Mouse (Mus musculus): ENCODE results near the gene Shroom3.

Shroom3 gene

DNA sequence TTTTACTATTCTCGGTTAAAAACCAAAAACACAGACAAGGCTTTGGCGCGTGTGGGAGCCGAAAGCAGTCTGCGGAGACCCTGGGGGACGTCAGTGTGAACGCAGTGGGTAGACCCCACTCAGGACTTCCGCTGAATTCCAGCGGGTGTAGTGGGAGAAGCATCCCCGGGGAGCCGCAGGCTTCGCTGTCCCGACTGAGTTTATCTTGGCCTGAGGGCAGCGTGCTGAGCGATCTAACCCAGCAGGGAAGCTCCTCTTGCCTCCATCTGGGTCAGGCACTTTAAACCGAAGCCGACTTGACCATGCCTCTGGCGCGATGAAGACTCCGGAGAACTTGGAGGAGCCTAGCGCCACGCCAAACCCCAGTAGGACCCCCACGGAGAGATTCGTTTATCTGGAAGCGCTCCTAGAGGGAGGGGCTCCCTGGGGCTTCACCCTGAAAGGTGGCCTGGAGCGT, at the start of gene Shroom3:
TSS of gene Shroom3 (plus strand) at position 85 of the 457 bp plus-strand sequence.
- no peak for DNase-seq (ENCODE audit: extremely low spot score, low read depth, low spot score)

DNA sequence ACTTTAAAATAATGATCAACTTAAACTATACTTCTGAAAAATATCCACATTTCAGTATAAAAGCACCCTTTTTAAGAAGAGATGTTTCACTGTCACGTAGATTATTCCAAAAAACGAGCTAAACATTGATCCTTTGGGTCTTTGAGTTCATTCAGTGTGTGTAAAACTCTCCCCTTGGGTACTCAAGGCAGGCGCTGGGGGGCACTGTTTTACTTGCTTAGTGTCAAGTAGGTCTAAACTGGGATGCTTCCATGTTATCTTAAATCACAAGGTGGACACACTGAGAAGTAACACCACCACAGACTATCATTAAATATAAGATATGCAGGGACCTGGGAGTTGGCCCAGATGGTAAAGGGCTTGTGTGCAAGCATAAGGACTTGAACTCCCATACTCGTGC, 49.7 kb upstream of the Shroom3 start:
- DNase-seq (ENCODE audit: extremely low spot score, low read depth, low spot score), result no peak

DNA sequence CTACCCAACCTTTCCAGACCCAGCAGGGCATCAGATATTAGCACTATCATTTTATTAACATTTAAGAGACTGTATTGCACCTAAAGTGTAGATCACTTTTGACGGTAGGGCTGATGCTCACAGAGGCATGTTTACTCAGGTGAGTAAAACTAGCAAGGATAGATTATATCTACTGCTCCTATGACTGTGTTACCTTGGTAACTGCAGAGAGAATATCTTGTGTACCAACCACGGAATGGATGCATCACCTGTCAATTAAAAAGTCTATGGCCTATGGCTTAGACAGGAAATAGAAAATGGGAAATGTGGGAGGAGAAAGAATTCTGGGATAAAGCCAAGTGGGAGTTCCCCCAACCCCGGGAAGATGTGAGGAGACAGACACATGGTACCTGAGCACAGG, 48.3 kb upstream of the Shroom3 start:
- DNase-seq (ENCODE audit: extremely low spot score, low read depth, low spot score), result no peak

DNA sequence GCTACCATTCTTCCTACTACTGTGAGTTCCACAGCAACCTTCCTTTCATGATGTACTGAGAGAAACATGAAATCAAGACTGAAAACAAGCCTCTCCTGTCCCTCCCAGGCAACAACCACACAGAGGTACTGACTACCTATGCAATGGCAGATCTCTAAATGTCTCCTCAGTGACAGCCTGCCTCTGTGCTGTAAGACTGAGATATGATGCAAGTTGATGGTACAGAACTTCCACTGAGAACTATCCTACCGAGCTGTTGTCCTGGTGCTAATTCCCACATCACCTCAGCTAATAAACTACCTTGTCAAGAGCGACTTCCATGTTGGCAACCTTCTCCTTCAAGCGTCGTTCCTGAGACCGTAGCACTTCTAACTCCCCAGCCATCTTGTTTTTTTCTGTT, 47.3 kb upstream of the Shroom3 start:
- DNase-seq (ENCODE audit: extremely low spot score, low read depth, low spot score), result no peak

DNA sequence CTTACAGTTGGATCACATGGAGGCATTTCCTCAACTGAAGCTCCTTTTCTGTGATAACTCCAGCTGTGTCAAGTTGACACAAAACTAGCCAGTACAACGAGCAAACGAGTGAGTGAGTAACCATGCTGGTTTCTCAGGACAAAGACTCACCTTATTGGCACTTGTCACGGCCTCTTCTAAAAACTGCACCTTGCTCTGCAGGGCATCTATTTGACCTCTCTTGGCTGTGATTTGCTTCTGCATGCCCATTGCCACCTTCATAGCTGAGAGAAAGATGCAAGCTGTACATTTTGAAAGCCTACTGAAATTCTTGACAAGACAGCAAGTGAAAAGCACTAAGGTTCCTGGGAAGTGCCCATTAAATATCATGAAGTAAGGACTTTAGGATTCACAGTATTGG, 42.4 kb upstream of the Shroom3 start:
- DNase-seq (ENCODE audit: extremely low spot score, low read depth, low spot score), result no peak

DNA sequence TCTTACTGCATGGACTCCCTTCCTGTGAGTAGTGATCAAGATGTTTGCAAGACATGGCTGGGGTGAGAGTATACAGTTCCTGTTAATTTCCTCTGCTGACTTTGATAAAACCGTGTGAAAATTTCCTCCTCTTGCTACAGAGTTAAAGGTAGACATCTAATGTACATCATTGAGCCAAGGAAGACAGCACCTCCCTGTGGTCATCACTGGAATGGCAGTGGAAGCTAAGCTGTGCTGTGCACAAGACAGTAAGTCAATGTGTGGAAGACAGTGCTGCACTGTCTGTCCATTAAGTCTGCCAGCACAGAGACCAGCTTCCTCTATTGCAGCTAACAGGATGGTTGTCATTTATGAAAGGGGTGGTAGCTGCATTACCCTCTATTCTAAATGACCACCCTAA, 27.0 kb upstream of the Shroom3 start:
- DNase-seq (ENCODE audit: extremely low spot score, low read depth, low spot score), result peak; percentile 46

DNA sequence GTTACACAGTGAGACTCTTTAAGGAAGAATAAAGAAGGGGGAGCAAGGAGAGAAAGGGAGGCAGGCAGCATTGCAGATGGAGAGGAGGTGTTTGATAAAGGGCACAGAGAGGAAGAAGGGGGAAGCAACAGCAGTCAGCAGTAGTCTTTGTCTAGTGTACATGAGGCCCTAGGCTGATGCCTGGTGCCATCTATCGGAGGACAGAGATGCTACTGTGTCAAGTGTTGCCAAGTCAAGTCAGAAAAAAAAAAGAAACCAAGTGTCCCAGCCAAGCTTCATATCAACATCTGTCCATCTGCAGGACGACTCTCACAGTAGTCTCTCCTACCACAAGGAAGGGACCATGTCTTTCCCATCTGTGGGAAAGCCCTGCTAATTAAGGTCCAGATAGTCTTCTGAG, 18.9 kb upstream of the Shroom3 start:
- DNase-seq (ENCODE audit: extremely low spot score, low read depth, low spot score), result no peak

DNA sequence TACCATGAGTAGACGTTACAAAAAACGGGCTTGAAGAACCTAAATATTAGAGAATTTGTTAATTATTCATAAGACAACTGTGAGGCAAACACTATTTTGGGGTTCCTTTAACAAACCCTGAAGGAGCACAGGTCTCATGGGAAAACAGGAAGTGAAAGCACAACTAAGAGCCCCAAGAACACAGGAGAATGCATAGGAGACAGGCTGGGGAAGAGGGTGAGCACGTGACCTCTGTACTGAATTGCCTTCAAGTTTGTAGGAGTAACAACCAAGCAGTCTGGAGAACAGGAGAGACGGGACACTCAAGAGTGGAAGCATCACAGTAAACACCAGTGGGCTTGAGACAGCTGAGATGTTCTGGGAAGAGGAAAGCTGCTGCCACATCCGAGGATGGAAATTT, 16.4 kb upstream of the Shroom3 start:
- no peak for DNase-seq (ENCODE audit: extremely low spot score, low read depth, low spot score)

DNA sequence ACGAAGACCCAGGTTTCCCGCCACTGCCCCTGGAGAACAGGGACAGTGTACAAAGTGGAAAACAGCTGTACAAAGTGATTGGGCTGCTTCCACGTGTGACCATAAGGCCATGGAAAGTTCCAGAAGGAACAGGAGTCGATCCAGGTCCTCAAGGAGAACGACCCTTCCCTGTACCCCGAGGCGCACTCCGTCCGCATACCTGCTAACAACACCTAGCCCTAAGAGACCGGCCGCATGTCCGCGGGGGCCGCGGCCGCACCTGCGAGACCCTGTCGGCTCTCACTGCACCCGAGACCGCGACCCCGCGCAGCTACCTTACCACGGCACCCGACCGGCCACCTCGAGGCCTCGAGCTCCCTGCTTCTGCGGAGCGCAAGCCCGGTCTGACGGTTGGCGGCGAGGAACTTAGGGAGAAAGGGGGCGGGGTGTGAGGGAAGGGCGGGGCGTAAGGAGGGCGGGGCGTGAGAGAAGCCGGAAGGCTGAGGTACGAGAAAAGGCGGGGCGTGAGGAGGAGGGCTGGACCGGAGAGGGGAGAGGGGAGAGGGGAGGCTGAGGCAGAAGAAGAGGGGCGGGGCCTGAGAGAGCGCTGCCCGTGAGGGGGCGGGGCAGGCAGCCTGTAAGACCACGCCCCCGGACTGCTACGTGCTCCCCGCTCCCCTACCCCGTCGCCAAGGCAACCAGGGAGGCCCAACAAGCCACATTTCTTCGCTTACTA, 8.2 kb upstream of the Shroom3 start, which contains the start of gene Ccdc158:
TSS of gene Ccdc158 (minus strand) at position 413 of the 715 bp plus-strand sequence.
- DNase-seq (ENCODE audit: extremely low spot score, low read depth, low spot score), result no peak

DNA sequence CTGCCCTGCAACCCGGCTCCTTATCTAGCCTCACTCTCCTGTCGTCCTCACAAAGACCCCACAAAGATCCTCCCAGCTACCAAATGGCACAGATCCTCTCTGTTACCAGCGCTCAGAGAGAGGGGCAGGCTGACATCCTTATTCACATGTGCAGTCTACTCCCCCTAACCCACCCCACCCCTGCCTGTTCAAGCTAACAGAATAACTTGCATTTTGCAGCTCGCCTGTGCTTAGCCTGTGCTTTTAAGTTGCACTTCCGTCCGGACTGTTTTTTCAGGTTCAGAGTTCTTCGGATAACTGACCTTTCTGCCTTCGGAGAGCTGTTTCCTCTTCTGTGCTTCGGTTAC, 7.7 kb upstream of the Shroom3 start:
- no peak for DNase-seq (ENCODE audit: extremely low spot score, low read depth, low spot score)

DNA sequence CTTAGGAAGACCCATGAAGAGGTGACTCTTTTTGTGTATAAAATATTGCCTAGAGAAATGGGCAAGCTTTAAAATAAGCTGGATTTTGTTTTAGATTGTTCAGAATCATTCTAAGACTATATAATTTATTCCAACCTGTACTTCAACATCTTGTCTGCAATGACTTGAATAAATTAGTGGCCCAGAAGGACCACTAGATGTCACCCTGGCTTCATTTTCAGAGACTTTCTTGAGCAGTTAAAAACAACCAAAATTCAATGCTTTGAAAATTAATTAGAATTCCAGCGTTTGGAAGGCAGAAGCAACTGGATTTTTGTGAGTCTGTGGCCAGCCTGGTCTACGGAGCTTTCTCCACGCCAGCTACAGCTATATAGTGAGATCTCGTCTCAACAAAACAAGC, 3.8 kb upstream of the Shroom3 start:
- DNase-seq (ENCODE audit: extremely low spot score, low read depth, low spot score), result no peak

DNA sequence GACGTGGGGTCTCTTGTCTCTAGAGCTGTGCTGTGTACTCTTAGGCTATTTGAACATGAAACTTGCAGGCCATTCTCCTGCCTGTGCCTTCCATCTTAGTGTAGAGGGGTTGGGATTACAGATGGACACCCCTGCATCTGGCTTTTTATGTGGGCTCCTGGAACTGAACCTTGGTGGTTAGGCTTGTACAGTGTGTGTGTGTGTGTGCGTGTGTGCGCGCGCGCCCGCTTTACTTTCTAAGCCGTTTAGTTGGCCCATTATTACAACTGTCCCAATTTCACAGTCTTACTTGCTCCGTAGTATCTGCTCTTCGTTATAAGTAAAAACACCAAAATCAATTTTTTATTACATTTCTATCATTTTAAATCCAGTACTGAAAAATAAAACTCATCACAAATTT, 1.4 kb upstream of the Shroom3 start:
- DNase-seq (ENCODE audit: extremely low spot score, low read depth, low spot score), result no peak

DNA sequence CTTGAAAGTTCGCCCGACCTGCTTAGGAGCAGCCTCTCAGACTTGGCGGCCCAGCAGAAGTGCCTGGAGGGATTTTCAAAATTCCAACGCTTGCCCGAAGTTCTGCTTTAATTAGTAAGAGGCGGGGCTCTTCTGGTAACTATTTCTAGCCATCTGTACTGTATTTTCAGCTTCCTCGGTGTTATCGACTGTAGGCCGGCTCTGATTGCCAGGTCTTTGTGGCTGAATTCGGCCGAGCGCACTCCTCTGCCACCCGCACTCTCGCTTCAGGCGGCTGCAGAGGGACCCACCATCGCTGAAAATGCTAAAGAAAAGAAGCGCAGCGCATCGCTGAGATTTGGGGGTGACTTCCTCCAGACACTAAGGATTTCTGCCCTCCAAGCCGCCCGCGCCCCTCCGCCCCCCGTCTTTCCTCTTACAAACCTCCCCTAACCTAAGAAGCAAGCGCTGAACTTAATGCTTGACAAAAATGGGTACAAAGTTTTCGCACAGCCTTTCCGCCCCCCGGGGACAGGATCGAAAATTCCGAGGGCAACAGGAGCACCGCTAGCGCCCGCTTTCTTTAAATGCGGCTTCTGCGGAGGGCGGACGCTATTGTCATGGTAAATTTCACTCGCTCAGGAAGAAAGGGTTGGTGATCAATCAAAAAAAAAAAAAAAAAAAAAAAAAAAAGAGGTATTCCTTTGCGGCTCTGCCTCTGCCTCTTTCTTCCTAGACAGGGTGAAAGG, 450 bp upstream of the Shroom3 start:
- DNase-seq (ENCODE audit: extremely low spot score, low read depth, low spot score), result no peak

DNA sequence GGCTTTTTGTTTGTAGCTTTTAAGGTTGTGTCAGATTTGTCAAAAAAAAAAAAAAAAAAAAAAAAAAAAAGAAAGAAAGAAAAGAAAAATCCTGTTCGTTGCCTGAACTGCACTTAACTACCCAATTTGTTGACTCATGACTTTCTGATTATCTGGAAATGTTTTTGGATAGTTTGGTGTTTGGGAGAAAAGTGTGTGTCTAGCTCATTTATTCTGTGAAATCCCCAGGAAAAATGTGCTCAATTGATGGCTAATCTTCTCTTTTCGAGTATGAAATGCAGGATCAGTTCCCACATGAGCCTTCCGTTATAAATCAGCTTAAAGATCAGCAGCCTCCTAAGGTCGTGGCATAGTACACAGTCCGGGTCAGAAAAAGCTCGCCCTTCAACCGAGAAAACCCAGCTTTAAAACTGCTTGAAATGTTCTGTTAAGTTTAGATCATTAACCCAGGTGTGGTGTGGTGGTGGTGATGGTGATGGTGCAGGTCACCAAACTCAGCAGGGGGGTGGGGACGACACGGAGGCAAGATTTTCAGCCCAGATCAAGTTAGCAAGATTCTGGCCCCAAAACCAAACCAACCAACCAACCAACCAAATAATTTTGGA, 738 bp downstream of the Shroom3 start:
- DNase-seq (ENCODE audit: extremely low spot score, low read depth, low spot score), result no peak

DNA sequence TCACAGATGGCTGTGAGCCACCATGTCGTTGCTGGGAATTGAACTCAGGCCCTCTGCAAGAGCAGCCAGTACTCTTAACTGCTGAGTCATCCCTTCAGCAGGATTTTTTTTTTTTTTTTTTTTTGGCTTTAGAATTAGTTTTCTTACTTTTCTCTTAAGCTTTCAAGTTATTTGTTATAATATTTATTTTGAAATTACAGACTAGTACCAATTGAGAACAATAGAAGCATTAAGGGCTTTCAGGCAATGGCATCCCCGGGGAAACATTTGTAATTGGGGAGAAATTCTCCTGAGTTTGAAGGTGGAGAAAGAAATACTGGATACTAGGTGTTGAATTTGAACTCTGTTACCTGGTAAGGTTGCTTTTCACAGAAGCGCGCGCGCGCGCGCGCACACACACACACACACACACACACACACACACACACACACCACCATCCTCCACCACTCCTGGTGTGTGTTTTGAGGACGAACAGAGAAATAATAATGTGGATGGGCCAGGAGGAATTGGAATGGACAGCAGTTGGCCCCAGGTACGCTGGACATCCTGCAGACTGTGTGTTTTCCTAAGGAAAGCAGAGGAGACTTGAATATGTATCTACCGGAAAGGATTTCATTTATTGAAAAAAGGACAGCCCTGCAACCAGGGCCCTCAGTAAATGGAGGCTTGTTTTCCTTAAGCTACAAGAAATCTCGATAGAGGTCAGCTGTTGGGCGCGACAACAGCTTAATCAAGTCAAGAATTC, 1.7 kb downstream of the Shroom3 start:
- DNase-seq (ENCODE audit: extremely low spot score, low read depth, low spot score), result no peak

DNA sequence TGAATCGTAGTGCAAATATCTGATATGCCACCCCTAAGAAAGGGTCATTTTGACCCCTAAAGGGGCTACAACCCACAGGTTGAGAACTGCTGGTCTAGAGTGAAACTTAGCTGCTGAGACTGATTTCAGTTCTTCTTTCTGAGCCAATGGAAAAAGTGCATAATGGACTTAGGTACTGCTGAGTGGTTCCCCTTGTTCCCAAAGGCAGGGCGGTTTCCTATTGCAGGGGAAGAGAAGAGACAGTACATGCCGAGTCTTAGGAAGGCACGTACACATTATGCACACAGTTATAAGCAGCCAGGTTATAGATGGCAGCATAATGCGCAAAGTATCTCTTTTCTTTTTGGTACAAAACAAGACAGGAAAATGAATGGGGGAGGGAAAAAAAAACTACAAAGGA, 4.9 kb downstream of the Shroom3 start:
- no peak for DNase-seq (ENCODE audit: extremely low spot score, low read depth, low spot score)

DNA sequence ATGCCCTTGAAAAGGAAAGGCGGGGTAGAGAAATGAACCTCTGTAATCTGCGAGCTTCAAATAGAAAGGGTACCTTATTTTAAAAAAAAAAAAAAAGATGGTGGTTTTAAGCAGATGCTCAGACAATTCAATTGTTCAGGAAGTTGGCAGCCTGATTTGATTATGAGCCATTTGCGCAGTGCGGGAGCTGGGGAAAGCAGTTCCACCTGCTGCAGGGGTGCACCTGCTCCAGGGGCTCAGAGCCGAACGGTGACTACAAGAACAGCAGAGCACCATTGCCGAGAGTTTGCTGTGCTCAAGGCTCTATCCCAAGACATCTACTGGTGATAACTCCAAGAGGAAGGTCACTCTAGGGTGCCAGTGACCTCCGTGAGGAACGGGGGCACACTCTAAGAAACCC, 5.3 kb downstream of the Shroom3 start:
- no peak for DNase-seq (ENCODE audit: extremely low spot score, low read depth, low spot score)

DNA sequence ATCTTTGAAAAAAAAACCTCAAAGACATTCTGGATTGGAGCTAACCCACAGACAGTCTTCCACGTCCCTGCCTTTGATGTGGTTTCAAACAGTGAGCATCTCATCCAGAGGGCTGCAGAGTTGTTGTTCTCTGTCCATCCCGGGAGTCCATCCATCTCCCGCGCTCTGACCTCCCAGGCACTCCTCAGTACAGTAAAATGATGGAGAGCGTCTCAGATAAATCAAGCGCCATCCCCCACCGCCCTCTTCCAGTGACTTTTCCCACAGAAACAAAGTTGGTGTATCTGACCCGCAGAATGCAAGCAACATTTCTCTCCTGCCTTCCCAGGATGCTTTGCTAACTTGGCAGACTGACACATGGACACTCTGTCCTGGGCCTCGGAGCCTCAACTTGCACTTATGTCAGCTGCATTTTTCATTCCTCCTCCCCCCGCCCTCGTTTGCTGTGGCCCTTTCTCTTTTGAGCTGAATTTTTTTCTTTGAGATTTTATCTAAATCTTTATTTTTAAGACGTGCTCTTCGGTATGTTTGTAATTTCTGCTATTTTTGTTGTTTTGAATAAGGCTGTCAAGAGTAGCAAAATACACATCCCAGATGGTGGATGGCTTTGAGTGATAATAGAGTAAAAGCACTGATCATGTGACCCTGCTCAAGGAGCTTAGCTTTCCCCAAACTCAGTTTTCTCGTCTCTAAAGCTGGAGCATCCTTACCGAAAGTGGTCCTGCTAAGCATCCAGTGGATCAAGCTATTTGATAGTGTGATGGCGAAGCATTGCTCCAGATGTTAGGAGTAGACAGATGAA, 9.2 kb downstream of the Shroom3 start:
- DNase-seq (ENCODE audit: extremely low spot score, low read depth, low spot score), result no peak

DNA sequence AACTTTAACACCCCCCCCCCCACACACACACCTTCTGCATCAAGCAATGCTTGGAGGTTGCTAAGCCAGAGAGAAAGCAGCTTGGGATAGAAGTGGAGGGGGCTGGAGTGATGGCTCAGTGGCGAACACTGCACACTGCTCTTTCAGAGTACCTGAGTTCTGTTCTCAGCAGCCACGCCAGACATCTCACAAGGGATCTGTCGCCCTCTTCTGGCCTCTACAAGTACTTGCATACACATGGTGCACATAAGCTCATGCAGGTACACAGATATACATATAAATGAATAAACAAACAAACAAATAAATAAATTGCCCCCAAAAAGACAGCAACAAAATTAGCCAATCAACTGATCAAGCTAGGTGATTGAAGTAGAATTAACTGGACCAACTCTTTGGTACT, 10.5 kb downstream of the Shroom3 start:
- no peak for DNase-seq (ENCODE audit: extremely low spot score, low read depth, low spot score)

DNA sequence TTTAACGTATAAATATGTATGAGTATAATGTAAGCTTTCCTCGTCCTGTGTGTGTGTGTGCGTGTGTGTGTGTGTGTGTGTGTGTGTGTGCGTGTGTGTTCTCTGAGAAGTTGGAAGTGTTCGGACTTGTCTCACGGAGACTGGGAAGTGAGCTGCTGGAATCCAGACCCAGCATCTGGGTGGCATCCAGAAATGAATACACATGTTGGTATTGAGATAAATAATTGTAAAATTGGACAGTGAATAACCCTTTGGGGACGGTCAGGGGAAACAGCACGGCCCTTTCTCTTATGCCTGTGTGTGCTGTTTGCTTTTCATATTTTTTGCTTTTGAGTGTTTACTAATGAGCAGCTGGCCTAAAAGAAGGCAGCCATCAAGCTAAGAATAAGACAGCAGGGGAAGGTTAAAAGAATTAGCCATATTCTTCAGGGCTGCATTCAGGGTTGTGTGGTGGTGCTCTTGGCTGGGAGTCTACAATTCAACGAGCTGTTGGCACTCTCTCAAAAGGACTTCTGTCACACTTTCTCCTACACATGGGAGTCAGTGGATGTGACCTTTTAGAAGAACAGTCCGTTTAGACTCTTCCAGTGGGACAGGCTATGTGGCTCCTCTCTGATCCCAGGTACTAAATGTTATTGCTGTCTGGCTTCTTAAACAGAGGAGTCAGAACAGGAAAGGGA, 11.2 kb downstream of the Shroom3 start:
- no peak for DNase-seq (ENCODE audit: extremely low spot score, low read depth, low spot score)

Measured in hindlimb bud, embryonic 11.5 days (tissue).